ENCODE assay signal across 19 mouse cellular contexts in the genomic region with DNA sequence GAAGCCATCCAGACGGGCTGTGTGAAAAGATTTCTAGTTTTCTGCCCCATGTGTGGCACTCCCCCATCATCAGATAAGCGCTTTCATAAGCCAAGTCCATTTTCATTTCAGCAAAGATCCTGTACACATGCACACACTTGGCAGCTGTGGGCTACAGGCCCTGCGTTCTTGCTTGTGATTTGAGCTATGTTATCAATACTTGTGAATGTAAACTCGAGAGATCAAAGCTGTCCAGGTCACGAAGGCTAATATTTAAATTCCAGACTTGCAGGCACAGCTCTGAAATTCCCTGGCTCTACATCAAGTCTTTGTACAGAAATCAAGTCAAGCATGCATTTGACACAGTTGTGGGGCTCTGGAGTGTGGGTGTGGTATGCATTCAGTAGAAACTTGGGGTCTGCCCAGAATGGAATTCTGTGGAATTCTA.
DNase-seq lines count a peak whose midpoint lies in the region; ATAC-seq and TF ChIP-seq lines count a peak whose summit lies in the region.
"Had no signal": no experiment of that assay in that cellular context is flagged by ENCODE, and none has a peak within 500 bp of the region (broad histone marks: within the 10 kb centered on the region; RNA-seq: fewer than 3 reads in every experiment).

No protein-coding gene starts in this region.

- no peaks in the 10 kb centered on the region for H3K27me3 ChIP-seq in heart, embryonic 13.5 days (replicated peaks)
- no peaks in the 10 kb centered on the region for H3K27me3 ChIP-seq in lung, embryonic 15.5 days
- H3K27me3 ChIP-seq in embryonic facial prominence, embryonic 12.5 days = no peaks in the 10 kb centered on the region
- no peaks in the 10 kb centered on the region for H3K27me3 ChIP-seq in stomach, embryonic 15.5 days (replicated peaks)
- H3K27me3 ChIP-seq: CH12.LX; heart, embryonic 12.5 days; hindbrain, embryonic 13.5 days; liver, embryonic 15.5 days had no signal

- no peak for TF ChIP-seq POLR2A in lung, adult 2 months (IDR thresholded peaks at IDR 0.05; ENCODE audit: borderline replicate concordance, extremely low read depth, low read depth, low read length)

- no peak for TF ChIP-seq CTCF in lung, adult 2 months (IDR thresholded peaks at IDR 0.05; ENCODE audit: insufficient read depth, low read length)

- ATAC-seq in heart, embryonic 13.5 days (ENCODE audit: extremely low read depth, insufficient number of reproducible peaks, low FRiP score, low TSS enrichment) = no peak
- peak; percentile 74 for ATAC-seq in lung, embryonic 15.5 days (ENCODE audit: borderline replicate concordance, extremely low read depth, low FRiP score, low TSS enrichment)
- ATAC-seq in embryonic facial prominence, embryonic 12.5 days (ENCODE audit: insufficient number of reproducible peaks, insufficient read depth, low FRiP score, low TSS enrichment) = 0 out of 2 replicates have a peak, but pooled peaks have one; percentile 41
- ATAC-seq in stomach, embryonic 15.5 days (ENCODE audit: insufficient read depth, low FRiP score, low read depth) = peak; percentile 63; the same call in 1 of the 2 replicates
- ATAC-seq: forebrain, postnatal 0 days; inflammation-experienced regulatory T-cells, adult 6 months had no signal

- 44% methylated on average over 5 of the region's 5 CpGs for WGBS in heart, embryonic 13.5 days
- WGBS in lung, embryonic 15.5 days = 18% methylated on average over 5 of the region's 5 CpGs
- 55% methylated on average over 5 of the region's 5 CpGs for WGBS in lung, adult 2 months
- 42% methylated on average over 5 of the region's 5 CpGs for WGBS in embryonic facial prominence, embryonic 12.5 days
- 27% methylated on average over 5 of the region's 5 CpGs for WGBS in stomach, embryonic 15.5 days

- no peaks in the 10 kb centered on the region for H3K9me3 ChIP-seq in heart, embryonic 13.5 days
- no peaks in the 10 kb centered on the region for H3K9me3 ChIP-seq in lung, embryonic 15.5 days
- no peaks in the 10 kb centered on the region for H3K9me3 ChIP-seq in embryonic facial prominence, embryonic 12.5 days
- H3K9me3 ChIP-seq in stomach, embryonic 15.5 days = no peaks in the 10 kb centered on the region
- H3K9me3 ChIP-seq: heart, embryonic 12.5 days; hindbrain, embryonic 13.5 days; liver, embryonic 15.5 days had no signal

- no peak overlapping the region for H3K9ac ChIP-seq in heart, embryonic 13.5 days
- no peak overlapping the region for H3K9ac ChIP-seq in lung, embryonic 15.5 days
- no peak overlapping the region for H3K9ac ChIP-seq in embryonic facial prominence, embryonic 12.5 days
- no peak overlapping the region for H3K9ac ChIP-seq in stomach, embryonic 15.5 days
- H3K9ac ChIP-seq: forebrain, postnatal 0 days; heart, embryonic 12.5 days; hindbrain, embryonic 13.5 days; liver, embryonic 15.5 days had no signal

- H3K4me1 ChIP-seq in heart, embryonic 13.5 days = peaks cover 13% of the 10 kb centered on the region
- peaks cover 21% of the 10 kb centered on the region for H3K4me1 ChIP-seq in lung, embryonic 15.5 days
- H3K4me1 ChIP-seq in lung, adult 2 months (ENCODE audit: control insufficient read depth, insufficient read depth, low read length) = peaks cover 10% of the 10 kb centered on the region
- peaks cover 7% of the 10 kb centered on the region; the same call in 1 of the 2 replicates for H3K4me1 ChIP-seq in embryonic facial prominence, embryonic 12.5 days
- peaks cover 1% of the 10 kb centered on the region; the same call in 1 of the 2 replicates for H3K4me1 ChIP-seq in stomach, embryonic 15.5 days
- H3K4me1 ChIP-seq: hindbrain, embryonic 13.5 days; liver, embryonic 15.5 days had no signal

- no peaks in the 10 kb centered on the region for H3K36me3 ChIP-seq in heart, embryonic 13.5 days
- no peaks in the 10 kb centered on the region for H3K36me3 ChIP-seq in lung, embryonic 15.5 days
- H3K36me3 ChIP-seq in embryonic facial prominence, embryonic 12.5 days = no peaks in the 10 kb centered on the region
- H3K36me3 ChIP-seq in stomach, embryonic 15.5 days = no peaks in the 10 kb centered on the region
- H3K36me3 ChIP-seq: heart, embryonic 12.5 days; hindbrain, embryonic 13.5 days; liver, embryonic 15.5 days had no signal

- no peak overlapping the region for H3K4me2 ChIP-seq in heart, embryonic 13.5 days
- no peak overlapping the region for H3K4me2 ChIP-seq in lung, embryonic 15.5 days
- H3K4me2 ChIP-seq in embryonic facial prominence, embryonic 12.5 days (replicated peaks) = no peak overlapping the region
- no peak overlapping the region for H3K4me2 ChIP-seq in stomach, embryonic 15.5 days
- H3K4me2 ChIP-seq: heart, embryonic 12.5 days; hindbrain, embryonic 13.5 days; liver, embryonic 15.5 days had no signal

- no peak for DNase-seq in heart, adult 18-20 months
- DNase-seq in lung, adult 2 months = no peak
- no peak for DNase-seq in thymus, postnatal 14 days
- DNase-seq in urinary bladder, postnatal 25 days (ENCODE audit: low spot score) = no peak
- DNase-seq: cerebellum, adult 2 months; cerebellum, postnatal 36 days; forebrain, postnatal 0 days; kidney, adult 9 months; left cerebral cortex, postnatal 4 days; lung, postnatal 4 days had no signal

- no peak overlapping the region for H3K4me3 ChIP-seq in heart, embryonic 13.5 days
- H3K4me3 ChIP-seq in lung, embryonic 15.5 days = no peak overlapping the region
- H3K4me3 ChIP-seq in lung, adult 2 months (replicated peaks; ENCODE audit: extremely low read depth, low read depth, low read length) = no peak overlapping the region
- no peak overlapping the region for H3K4me3 ChIP-seq in embryonic facial prominence, embryonic 12.5 days
- H3K4me3 ChIP-seq in stomach, embryonic 15.5 days (replicated peaks) = no peak overlapping the region
- H3K4me3 ChIP-seq: heart, embryonic 12.5 days; hindbrain, embryonic 13.5 days; liver, embryonic 15.5 days had no signal

- 0 out of 2 replicates have a peak overlapping the region, but pooled peaks have one; percentile 13 for H3K27ac ChIP-seq in heart, embryonic 13.5 days (replicated peaks)
- H3K27ac ChIP-seq in lung, embryonic 15.5 days = peak overlapping the region; percentile 54
- no peak overlapping the region for H3K27ac ChIP-seq in embryonic facial prominence, embryonic 12.5 days
- H3K27ac ChIP-seq in stomach, embryonic 15.5 days = no peak overlapping the region
- H3K27ac ChIP-seq: hindbrain, embryonic 13.5 days; liver, embryonic 15.5 days had no signal

Comparison
In these comparisons a context has a peak if more than half of its experiments do, and no peak if none do; other contexts are left out.
1. H3K27ac ChIP-seq: peak in heart, embryonic 13.5 days (single experiment) and lung, embryonic 15.5 days (single experiment); none in embryonic facial prominence, embryonic 12.5 days (single experiment) and stomach, embryonic 15.5 days (single experiment).